Mouse (Mus musculus): ENCODE measurements at regions not wholly inside any gene's neighbourhood (a gene's known extent, or its start where the extent isn't known, plus 50 kb on each side); places are given as distances from the start of the nearest gene placed in this dataset.
A peak's percentile ranks its signal among the peaks of the same experiment; 100 is the strongest.

DNA sequence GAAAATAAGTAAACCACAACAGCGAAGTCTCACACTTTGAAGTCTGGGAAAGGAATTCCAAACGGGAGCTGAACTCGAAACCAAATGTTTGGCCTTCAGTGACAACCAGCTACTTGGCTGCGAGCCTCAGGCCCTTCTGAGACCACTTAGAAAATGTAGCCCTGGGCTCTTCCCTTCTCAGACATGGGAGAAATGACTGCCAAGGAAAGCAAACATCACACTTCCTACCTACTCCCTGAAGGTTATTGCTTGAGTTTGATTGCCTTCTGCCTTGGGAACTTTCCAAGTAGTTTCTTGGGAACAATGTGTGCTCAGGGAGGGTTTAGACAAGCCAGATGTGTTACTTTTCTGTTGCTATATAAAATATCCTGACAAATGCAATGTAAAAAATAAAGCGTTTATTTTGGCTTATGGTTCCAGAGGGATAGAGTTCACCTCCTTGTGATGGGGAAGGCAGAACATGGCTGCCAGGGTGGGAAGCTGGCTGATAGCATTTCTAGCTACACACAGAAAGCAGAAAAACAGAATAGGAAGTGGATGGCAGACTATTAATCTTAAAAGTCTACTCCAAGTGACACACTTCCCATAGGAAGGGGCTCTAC is 194.8 kb upstream of the Rack1 start:
- DNase-seq (ENCODE audit: low read depth, low spot score) = no peak

DNA sequence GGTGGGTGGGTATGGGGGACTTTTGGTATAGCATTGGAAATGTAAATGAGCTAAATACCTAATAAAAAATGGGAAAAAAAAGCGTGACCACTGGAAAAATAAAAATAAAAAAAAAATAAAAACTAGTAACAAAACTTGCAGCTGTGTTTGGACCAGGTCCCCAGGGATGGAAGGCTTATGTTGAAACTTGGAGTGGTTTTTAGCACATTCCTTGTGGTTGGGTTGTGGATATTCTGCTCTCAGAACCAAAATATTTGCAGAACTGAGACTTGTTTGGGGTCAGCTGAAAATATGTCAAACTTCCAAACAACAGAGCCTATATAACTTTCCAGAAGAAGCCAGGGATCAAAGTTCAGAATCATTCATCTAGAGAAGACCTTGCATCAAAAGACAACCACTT is 199.0 kb upstream of the Rack1 start:
- DNase-seq (ENCODE audit: low read depth, low spot score) = no peak

DNA sequence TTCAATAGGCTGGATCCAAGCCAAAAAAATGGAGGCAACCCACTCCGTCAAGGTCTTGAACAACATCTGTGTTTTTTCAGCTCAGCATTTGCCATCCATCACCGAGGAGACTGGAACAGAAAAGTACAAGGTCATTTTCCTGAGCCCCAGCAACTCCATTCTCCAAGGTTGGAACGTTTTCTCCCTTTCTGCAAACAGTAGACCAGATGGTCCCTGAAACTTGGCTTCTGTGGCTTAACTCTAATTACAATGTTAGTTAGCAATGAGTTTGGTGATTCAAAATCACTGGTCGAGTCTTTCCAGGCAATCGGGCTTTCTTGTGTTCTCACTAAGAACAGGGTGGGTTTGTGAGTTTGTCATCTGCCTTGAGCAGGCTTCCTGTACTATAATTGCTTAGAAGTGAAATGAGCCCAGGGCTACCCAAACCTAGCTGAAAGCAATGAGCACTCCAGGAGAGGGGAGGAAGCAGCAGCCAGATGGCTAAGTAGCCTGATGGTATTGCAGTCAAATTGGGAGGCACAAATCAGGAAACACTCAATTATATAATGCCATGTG is 200.5 kb upstream of the Rack1 start:
- DNase-seq (ENCODE audit: low read depth, low spot score) = no peak

DNA sequence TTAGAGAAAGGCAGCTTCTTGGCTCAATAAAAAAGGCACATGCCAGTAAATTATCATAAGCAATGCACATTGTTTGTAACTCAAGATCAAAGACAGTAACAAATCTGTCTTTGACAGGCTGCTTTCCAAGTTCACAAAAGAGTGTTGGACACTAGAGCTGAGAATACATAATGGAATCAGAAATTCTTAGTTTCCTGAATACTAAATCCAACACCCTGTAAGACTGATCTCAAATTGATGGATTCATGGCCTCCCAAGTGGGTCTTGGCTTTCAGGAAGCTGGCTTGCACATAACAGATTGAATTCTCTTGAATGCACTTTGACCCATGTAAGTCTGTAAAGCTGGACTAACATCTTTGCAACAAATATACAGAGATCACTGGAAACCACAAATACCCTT is 201.1 kb upstream of the Rack1 start:
- no peak for DNase-seq (ENCODE audit: low read depth, low spot score)

DNA sequence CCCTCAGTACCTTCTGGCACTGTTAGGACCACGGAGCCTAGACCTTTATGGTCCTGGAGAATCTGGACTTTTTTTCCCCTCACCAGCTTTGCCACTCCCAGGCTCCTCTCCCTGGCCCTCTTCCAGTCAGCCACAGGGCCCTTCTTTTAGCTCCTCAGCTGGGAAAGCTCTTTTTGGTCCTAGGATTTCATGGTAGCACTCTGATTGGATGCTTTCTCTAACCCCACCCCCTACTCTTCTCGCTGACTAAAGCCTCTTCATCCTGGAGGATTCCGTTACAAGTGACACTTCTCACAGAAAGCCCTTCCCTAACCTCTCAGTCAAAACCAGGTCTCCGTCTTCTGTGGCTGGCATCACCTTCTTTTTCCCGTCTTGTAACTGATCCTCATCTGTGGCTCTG is 205.7 kb upstream of the Rack1 start:
- DNase-seq (ENCODE audit: low read depth, low spot score) = no peak

DNA sequence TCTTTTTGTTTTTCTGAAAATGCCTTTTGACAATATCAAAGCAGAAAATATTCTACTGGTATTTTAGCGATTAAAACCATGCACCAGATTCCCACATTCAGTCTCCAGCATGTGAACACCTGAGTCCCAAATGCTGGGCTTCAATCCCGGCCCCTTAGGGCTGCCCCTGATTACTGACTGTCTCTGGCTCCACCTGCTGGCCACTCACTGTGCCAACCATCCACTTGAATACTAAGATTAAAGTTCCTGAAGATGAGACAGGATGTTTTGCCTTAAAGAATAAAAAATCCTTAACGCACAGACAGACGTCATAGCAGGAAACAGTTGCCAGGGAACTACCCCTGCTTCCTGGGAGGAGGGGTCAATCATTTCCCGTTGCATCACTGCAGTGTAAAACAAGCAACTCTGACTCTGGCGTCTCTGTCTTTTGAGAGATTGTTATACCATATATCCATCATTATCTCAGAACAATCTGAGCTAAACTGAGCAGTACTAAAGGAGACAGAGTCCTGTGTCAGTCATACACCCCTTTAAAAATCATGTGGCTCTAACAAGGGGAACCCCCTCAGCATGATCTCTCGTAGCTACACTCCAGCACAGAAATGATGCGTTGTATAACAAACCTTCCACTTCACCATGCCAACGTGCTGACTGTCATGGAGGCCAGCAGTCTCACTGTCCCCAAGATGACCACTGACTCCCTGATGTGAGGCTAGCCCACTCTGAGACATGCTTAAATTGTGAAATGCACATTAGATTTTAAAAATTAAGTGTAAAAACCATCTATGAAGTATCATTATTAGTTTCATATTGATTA is 211.1 kb upstream of the Rack1 start:
- DNase-seq (ENCODE audit: low read depth, low spot score) = peak; percentile 22

DNA sequence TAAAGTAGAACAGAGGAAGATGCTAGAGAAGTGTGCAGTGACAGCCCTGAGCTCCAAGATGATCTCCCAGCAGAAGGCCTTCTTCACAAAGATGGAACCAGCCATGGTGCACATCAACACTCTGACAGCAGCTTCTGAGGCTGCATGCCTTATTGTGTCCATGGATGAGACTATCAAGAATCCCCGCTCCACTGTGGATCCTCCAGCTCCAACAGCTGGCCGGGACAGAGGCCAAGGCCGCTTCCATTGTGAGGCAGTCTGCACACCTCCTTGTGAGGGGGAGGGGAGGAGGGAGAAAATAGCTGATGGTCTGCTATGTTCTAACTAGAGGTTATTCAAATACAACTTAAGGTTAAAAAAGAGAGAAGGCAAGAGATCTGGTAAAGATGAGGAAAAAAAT is 231.4 kb upstream of the Rack1 start:
- DNase-seq (ENCODE audit: low read depth, low spot score) = no peak

DNA sequence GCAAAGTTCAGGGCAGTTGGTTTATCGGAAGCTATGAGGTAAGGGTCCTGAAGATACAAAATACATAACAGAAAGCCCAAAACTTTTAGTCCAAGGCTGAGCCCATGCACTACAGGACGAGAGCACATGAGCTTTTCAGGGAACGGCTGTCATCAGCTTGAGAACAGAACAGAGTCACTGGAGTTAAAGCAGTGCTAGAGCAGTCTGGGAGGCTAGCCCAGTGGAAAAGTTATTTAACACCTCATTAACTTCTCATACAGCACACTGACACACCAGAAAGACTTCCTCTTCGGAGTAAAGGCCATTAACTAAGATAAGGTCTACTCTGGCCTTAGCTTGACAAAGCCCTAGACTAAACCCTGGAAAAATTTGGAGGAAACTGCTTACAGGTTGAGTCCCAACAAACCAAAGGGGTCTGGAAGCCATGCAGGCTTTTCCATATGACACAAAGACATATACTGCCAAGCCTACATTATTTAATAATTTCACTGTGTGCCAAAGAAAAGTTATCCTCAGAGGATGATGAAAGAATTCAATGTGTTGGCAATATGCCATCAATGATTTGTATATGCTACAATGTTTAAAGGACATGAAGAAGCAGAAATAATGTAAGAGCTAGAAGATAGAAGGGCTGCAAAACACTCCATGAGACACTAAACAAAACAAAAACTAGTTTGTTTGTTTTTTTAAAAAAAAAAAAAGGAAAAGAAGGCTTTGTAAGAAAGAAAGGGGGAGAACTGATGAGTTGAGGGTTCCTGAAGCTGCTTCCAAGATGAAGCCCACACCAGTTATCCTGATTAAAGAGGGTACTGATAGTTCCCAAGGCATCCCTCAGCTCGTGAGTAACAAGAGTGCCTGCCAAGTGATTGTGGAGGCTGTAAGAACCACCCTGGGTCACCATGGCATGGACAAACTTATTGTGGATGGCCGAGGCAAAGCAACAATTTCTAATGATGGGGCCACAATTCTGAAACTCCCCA is 232.3 kb upstream of the Rack1 start:
- no peak for DNase-seq (ENCODE audit: low read depth, low spot score)

DNA sequence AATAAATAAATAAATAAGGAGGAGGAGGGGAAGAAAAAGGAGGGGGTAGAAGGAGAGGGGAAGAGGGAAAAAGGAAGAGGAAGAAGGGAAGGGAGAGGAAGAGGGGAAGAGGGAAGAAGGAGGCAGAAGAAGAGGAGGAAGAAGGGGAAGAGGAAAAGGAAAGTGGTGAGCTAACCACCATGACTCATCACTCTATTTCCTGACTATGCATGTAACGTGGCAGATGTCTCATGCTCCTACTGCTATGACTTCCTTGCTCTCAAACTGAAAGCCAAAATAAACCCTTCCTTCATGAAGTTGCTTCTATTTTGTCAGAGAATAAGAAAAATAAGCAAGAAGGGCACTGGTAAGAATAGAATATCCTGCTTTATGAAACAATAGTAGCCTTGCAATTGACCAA is 242.1 kb upstream of the Rack1 start:
- DNase-seq (ENCODE audit: low read depth, low spot score) = no peak

DNA sequence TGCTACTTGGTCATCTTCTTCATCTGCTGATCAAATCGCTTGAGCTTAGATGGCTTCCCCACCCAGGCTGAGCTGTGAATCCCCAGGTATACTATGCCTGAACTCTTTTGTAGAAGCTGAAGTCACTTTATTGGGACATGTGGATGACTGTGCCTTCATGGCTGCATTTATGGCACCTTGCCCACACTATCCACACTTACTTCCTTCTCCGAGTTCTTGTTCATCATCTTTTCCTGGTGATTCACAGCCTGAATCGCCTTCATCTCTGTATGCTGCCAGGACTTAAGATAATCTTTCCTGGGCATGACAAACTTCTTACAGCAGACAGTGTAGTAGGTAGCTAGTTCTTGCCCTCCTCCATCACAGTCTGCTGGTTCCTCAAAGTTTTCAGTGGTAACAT is 248.1 kb upstream of the Rack1 start:
- no peak for DNase-seq (ENCODE audit: low read depth, low spot score)

DNA sequence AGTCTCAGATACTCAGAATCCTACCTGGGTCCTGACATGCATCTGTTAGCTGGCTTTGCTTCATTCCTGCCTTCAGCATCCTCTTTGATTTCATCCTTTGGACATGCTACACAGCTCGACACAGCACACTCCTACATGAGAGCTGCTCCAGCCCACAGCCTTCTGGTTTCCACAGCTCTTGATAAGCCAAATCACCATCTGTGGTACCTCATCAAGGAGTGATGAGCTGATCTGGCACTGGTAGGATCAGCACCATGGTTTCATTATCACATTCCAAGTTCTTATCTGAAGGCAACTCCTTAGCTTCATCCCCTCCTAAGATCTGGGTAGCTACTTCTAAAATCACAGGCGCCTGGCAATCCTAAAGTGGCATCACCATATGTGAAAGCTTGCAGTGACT is 248.9 kb upstream of the Rack1 start:
- no peak for DNase-seq (ENCODE audit: low read depth, low spot score)

DNA sequence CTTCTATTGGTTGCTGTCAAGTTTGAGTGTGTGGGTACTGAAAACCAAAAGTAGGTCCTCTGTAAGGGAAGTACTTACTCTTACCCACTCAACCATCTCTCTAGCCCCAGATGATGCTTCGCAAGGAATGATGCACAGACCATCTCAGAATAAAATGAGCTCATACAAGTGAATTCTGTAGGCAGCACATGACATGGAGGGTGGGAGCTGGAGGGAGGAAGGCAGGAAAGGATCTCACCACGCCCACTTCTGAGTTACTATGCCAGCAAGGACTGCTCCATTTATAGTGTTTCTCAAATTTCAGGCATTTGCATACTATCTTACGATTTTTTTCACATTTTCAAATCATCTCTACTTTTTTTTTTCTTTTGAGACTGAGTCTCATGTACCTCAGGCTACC is 273.8 kb upstream of the Rack1 start:
- no peak for DNase-seq (ENCODE audit: low read depth, low spot score)

DNA sequence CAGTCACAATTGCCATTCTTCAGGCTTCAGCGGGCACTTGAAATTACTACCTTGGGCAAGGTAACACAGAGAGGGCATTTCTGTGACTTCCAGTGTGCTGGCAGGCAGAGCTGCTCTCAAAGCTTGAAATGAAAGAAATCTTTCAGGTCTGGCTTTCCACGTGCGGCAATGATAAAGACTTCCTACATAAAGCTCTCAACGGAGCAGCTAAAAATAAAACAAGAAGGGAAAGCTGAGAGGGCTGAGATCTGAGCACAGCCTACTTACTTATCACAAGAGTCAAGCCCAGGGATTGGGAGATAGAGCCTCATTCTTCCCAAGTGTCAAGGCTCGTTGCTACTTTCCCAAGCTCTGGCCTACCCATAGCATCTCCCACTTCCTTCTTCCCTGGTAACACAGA is 274.6 kb upstream of the Rack1 start:
- no peak for DNase-seq (ENCODE audit: low read depth, low spot score)

DNA sequence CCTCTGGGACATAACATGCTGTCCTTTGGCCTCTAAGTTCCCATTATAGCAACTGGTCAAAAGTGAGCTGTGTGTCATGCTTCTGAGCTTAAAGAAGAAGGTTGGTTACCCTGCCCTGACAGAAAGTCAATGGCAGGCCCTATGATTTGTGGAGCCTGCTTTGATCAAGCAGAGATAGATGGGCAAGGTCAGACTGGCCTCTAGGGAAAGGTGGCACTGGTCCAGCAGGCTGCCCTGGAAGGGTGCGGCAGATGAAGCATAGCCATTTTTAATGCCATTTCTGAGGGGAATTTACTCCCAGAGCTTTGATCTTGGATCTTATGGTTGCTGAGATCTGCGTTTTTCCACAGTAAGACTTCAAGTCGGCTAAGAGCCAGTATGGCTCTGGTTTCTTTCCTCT is 293.2 kb upstream of the Rack1 start:
- no peak for DNase-seq (ENCODE audit: low read depth, low spot score)

DNA sequence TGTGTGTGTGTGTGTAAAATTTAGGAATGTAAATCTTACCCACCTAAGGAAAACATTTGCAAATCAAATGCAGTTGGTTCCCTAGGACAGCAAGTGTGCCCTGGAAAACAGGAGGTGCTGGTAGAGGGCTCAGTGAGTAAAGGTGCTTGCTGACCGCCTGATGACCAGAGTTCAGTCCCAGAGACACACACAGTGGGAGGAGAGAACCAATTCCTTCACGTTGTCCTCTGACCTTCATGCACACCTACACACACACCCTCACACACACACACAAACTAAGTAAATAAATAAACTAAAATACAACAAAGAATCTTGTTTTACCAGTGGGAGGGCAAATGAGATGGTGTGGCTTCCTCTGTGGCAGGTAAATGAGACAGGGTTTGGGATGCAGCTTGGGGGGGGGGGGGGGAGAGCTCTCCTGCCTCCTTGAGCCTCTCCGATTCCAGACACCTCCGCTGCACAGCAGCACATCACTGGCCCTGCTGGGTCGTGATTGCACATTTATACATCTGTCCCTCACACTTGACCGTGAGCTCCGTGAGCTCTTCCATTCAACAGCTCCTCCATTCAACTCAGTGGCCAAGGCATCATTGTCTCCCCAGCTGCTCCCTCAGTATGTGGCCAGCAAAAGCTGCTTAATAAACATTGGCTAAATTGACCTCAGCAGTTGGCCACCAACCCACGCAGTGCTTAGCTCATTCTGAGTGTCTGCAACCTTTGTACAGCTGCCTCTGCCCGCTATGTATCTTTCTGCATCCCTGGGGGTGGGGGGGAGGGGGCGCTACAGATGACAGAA is 297.9 kb upstream of the Rack1 start:
- no peak for DNase-seq (ENCODE audit: low read depth, low spot score)

DNA sequence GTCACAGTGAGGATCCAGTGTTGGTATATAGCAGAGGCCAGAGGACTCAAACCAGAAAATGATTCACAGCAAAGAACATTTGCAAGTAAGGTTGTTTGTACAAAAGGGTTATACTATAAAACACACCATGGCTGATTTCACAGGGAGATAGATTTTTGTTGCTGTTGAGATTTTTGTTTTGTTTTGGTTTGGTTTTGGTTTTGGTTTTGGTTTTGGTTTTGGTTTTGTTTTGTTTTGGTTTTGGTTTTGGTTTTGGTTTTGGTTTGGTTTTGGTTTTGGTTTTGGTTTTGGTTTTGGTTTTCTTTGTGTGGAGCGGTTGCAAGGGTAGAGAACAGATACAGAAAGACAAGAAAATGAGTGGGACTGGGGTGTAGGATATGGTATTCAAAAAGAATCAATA is 301.1 kb upstream of the Rack1 start:
- DNase-seq (ENCODE audit: low read depth, low spot score) = no peak

DNA sequence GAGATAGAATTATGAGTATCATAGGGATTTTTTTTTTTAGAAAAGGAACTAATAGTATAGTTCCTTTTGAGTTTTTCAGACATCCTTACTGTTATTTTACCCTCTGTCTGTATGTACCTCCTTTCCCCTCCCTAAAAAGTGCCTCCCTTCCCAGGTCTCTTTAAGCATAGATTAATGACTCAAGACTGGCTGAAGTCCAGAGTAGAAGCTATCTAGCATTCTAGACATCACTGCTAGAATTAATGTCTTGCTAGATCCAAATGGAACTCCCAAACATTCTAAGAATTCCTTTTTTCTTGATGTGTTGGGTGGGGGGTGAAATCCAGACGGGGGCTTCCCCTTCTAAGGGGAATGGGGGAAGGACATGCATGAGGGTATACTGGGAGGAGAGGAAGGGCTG is 311.8 kb upstream of the Rack1 start:
- DNase-seq (ENCODE audit: low read depth, low spot score) = no peak

DNA sequence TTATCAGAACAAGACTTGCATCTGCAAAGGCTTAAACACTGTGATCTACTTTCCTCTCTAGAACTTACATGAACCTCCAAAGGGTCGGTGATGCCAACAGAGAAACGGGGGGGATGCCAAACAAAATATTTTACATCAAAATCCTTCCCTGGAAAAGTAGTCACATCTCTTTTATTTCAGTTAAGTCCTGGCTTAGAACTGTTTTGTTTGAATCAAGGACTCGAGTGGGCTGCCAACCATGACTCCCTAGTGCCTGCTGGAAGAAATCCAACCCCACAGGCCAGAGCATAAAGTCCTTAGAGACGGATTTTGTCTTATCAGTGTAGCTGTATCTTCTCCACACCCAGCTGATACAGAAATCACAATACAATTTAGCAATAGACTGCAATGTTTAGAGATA is 336.1 kb upstream of the Rack1 start:
- no peak for DNase-seq (ENCODE audit: low read depth, low spot score)

DNA sequence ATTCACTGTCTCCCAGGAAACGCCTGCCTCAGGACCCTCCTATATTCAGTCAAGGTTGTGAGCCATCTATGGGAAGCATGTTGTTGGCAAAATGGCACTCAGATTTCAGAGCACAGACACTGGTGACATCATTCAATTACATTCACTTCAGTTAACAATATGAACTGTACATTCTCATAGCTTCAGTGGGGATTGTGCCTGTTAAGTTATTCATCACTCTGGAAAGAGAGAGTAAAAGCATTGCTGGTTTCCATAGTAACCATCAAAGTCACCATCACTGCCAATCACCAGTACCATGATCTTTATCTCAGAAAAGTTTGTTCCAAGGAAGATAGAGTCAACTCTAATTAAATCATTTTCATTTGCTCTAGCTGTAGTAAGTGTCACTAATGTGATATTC is 350.2 kb upstream of the Rack1 start:
- no peak for DNase-seq (ENCODE audit: low read depth, low spot score)

DNA sequence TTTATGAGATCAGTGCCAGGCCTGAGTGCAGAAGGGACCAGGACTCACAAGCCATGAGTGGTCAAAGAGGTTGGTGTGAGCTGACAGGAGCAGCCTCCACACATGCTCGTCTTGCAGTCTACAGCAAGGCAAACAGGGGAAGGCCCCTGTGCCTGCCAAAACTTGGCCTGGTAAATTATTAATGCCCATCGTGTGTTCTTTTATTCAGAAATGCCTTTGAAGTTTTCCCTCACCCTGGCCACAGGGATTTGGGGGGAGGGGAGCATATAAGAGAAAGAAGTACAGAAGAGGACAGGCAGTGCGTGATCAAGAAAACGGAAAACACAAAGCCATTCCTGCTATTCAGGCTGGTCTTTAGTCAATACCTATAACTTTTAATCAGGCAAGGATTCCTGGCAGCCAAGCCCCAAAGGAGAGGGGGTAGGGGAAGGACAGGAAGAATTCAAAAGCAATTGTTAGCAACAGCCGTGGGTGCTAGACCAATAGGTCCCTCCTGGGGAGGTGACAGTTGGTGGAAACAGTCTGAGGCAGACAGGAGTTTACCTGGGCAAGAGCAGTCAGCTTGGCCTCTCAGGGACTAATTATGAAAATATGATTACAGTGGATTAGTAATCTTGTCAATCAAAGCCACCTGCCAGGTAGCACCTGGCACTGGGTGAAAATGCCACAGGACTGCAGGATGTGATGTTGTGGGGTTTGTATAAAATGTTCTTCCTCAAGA is 357.4 kb upstream of the Rack1 start:
- DNase-seq (ENCODE audit: low read depth, low spot score) = no peak

DNA sequence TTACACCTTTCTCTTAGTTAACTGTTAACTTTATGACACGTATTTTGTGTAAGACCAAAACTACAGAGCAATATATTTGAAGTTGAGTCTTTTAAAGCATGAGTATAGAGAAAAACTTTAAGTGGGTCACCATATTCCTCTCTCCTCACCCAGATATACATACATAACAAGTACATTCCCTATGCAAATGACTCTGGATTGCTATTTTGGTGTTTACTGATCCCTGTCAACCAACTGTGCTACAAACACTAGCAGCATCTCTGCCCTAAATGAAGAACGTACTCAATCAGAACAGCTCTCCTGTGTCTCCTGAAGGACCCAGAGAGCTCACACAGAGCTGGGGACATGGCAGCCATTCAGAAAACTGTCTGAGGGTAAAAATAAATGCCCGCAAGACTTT is 363.4 kb upstream of the Rack1 start:
- no peak for DNase-seq (ENCODE audit: low read depth, low spot score)

Measured in CD4-positive, CD25-positive, alpha-beta regulatory T cell, adult 2 months (primary cell).